Mouse (Mus musculus) small intestine, adult 2 months (tissue): ENCODE results near the gene Upk3a. TPM values are rescaled to one million over a fixed set of nuclear protein-coding genes. Genes with fewer than 3 reads are reported as not detected.
"Not testable (repeated sequence)": the region's sequence is repeated elsewhere in the genome, so short reads cannot be mapped to it uniquely, and the experiment has no call there.

Experiments used
- H3K27ac ChIP-seq: fragments of 200-500 bp; 2 replicates; pipeline ENCODE4 v1.5.1; 2012; ENCODE audit warnings: low read depth, low read length, control low read depth, inconsistent platforms; ENCODE audit not compliant: insufficient read depth
- H3K27me3 ChIP-seq: fragments of 200-500 bp; 2 replicates; pipeline ENCODE4 v1.6.1; 2012; ENCODE audit warnings: mild to moderate bottlenecking, moderate library complexity, low read length, inconsistent platforms; ENCODE audit not compliant: control insufficient read depth, insufficient read depth
- H3K36me3 ChIP-seq: fragments of 200-500 bp; 2 replicates; pipeline ENCODE4 v1.6.1; 2012; ENCODE audit warnings: mild to moderate bottlenecking, low read length, control low read depth, inconsistent platforms; ENCODE audit not compliant: control insufficient read depth, insufficient read depth
- H3K4me1 ChIP-seq: fragments of 200-500 bp; 2 replicates; pipeline ENCODE4 v1.6.1; 2012; ENCODE audit warnings: low read length, inconsistent platforms, mixed read lengths; ENCODE audit not compliant: control insufficient read depth, insufficient read depth, insufficient read length
- H3K4me3 ChIP-seq: fragments of 200-500 bp; 2 replicates; pipeline ENCODE4 v1.5.1; 2012; ENCODE audit warnings: low read depth, mild to moderate bottlenecking, control low read depth, inconsistent platforms, low read length, moderate library complexity
- CTCF ChIP-seq: fragments of 200-500 bp; IDR thresholded peaks from 2 replicates; pipeline ENCODE4 v1.5.1; 2012; ENCODE audit warnings: low read depth, mild to moderate bottlenecking, control low read depth, inconsistent platforms, low read length, moderate library complexity, mixed read lengths; ENCODE audit not compliant: insufficient replicate concordance, insufficient read length; ENCODE audit errors: extremely low read depth
- POLR2A ChIP-seq: fragments of 200-500 bp; IDR thresholded peaks from 2 replicates; pipeline ENCODE4 v1.6.1; 2012; ENCODE audit warnings: low read depth, mild to moderate bottlenecking, control low read depth, inconsistent platforms, low read length, moderate library complexity
- WGBS: fragments of 180-500 bp; shearing (Covaris S2); methylation state at CpG from one replicate; pipeline ENCODE4 v1.1.7; 2018; 5-methylcytosine and 5-hydroxymethylcytosine counted together
- polyA plus RNA-seq: library from polyadenylated mRNA; depleted of rRNA; stranded (reverse); fragments of >200 nt; gene quantifications from 2 replicates; pipeline ENCODE4 v1.2.3, GENCODE M21; 2012

Upk3a gene
- polyA plus RNA-seq, 1 experiment, result 6.3 TPM

DNA sequence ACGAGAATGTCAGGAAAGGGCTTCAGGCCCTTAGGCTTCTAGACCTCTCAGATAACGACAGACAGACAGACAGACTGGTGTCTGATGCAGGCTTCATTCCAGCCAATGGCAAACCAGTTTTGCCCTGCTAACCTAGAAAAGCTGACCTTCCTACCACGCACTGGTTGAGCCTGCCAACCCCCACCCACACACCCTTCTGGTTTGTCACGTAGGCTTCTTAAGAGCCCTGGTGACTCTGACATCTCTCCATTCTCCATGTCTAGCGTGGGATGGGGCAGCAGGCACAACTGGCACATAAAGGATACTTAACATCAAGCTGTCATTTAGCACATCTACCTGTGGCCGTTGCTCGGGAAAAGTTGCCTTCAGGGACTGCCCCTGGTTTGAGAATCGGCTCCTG, 7.3 kb upstream of the Upk3a start:
- H3K4me3 ChIP-seq, result no peak overlapping the region
- no peak for TF ChIP-seq POLR2A
- no peak for TF ChIP-seq CTCF
- peaks cover 8% of the 10 kb centered on the region; the same call in 1 of the 2 replicates for H3K4me1 ChIP-seq
- no peak overlapping the region for H3K27ac ChIP-seq
- no peaks in the 10 kb centered on the region for H3K27me3 ChIP-seq
- no peaks in the 10 kb centered on the region for H3K36me3 ChIP-seq
- 91% methylated on average over 8 of the region's 8 CpGs for WGBS

DNA sequence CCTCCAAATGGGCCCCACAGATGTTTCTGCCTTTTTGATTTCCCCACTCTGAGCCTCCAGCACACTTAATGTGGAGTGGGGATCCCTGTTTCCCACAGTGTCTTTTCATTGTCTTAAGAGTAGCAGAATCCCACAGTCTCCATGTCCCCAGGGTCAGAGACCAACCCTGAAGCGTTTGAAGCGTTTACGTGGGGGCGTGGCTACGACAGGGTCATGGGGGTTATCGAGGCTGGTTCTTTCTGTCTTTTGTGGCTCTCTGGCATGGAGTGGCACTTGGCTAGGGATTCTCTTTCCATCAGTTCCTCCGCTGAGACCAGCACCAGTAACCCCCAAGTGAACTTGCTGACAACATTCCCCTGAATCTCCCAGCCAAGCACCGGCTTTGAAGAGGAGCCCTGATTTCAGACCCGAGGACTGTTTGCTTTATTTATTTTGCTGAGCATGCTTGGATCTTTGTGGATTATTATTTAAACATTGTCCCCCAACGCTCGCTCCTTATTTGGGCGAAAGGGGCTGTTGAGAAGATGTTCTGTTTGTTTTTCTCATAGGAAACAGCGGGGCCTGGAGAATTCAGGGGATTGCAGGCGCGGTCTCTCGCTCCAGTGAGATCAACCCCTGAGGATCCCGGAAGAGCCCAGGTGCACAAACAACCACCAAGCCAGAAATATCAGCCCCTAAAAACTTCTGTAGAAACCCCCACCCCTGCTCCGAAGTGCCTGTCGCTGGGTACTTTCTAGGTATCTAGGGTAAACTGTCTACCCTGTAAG, 4.9 kb upstream of the Upk3a start:
- Histone ChIP-seq H3K27me3 (no peaks in the 10 kb centered on the region), H3K27ac (peak overlapping the region; percentile 68), H3K4me3 (peak overlapping the region; percentile 35), H3K4me1 (peaks cover 8% of the 10 kb centered on the region; the same call in 1 of the 2 replicates), H3K36me3 (no peaks in the 10 kb centered on the region)
- no peak for TF ChIP-seq POLR2A
- no peak for TF ChIP-seq CTCF
- WGBS, result 8% methylated on average over 19 of the region's 19 CpGs

DNA sequence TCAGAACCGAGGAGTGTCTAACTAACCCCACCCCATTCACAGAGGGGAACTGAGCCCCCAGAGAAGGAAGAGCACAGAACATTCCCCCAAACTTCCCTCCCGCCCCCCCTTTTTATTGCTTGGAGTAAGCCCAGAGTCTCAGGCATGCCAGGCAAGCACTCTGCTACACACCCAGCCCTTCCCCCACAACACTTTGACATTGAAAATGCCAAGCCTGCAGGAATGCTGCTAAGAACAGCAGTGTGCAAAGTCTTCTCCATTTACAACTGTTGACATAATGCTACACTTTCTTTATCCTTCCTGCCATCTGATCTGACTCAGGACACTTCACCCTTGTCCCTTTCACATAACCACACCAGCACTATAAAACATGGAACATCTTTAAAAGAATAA, 4.3 kb upstream of the Upk3a start:
- Histone ChIP-seq H3K36me3 (no peaks in the 10 kb centered on the region), H3K4me1 (peaks cover 8% of the 10 kb centered on the region; the same call in 1 of the 2 replicates), H3K4me3 (peak overlapping the region; percentile 35), H3K27me3 (no peaks in the 10 kb centered on the region), H3K27ac (peak overlapping the region; percentile 97)
- 23% methylated on average over 2 of the region's 2 CpGs for WGBS
- TF ChIP-seq POLR2A (no peak), CTCF (no peak)

DNA sequence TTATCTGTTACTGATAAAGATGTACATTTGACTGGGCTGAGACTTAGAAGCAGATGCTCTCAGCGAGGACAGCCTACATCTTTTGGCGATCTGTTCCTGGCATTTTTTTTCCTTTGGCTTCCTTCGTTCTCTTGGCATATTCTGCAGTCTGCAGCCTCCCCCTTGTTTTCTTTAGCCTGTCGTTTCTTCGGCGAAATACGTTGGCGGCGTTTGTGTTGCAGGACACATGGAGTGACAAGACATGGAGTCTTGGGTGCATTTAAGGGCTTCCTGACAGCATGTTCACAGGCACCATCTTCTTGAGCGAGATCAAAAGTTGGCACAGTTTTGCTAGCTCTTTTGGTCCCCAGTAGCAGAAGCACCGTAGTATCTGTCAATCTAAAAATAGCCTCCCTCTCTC, 1.2 kb upstream of the Upk3a start:
- H3K4me1 ChIP-seq, result peaks cover 10% of the 10 kb centered on the region; the same call in 1 of the 2 replicates
- WGBS, result 87% methylated on average over 11 of the region's 11 CpGs
- H3K4me3 ChIP-seq, result no peak overlapping the region
- H3K27me3 ChIP-seq, result no peaks in the 10 kb centered on the region
- H3K36me3 ChIP-seq, result no peaks in the 10 kb centered on the region
- TF ChIP-seq POLR2A (no peak), CTCF (no peak)
- H3K27ac ChIP-seq, result no peak overlapping the region

DNA sequence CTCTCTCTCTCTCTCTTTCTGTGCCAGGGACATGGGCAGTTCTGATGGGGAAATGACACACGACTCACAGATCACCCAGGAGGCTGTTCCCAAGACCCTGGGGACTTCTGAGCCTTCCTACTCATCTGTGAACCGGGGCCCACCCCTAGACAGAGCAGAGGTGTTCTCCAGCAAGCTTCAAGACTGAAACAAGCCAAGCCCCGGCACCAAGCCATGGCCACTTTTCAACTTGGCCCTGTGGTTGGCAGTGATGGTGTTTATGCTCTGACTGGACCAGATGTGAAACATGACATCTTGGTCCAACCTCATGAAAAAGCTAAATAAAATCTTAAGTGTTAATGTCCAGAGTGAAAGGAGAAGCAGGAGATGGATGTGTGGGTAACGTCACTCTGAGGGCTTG, 5.3 kb downstream of the Upk3a start:
- Histone ChIP-seq H3K27me3 (no peaks in the 10 kb centered on the region), H3K27ac (no peak overlapping the region), H3K4me3 (no peak overlapping the region), H3K4me1 (peaks cover 9% of the 10 kb centered on the region; the same call in 1 of the 2 replicates), H3K36me3 (no peaks in the 10 kb centered on the region)
- TF ChIP-seq POLR2A, result no peak
- TF ChIP-seq CTCF, result no peak
- WGBS, result 77% methylated on average over 4 of the region's 4 CpGs

DNA sequence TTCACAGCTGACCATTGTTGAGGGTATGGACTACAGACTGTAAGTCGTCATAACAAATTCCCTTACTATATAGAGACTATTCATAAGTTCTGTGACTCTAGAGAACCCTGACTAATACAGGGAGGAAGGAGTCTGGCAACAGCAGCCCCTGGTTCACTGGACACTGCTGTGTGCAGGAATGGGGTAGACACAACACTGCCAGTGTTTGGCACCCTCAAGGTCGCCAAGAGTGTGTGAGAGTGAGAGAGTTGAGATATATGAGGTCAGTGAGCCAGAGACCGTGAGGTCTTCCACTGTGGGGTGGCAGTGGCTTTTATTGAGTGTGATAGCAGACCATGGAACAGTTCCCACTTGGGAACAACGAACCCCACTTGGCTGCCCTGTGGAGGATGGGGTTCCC, 9.3 kb downstream of the Upk3a start:
- no peak overlapping the region for H3K27ac ChIP-seq
- H3K4me1 ChIP-seq, result peaks cover 16% of the 10 kb centered on the region; the same call in 1 of the 2 replicates
- no peaks in the 10 kb centered on the region for H3K36me3 ChIP-seq
- H3K4me3 ChIP-seq, result no peak overlapping the region
- H3K27me3 ChIP-seq, result no peaks in the 10 kb centered on the region
- WGBS, result 81% methylated on average over 4 of the region's 4 CpGs
- TF ChIP-seq CTCF (no peak), POLR2A (no peak)

DNA sequence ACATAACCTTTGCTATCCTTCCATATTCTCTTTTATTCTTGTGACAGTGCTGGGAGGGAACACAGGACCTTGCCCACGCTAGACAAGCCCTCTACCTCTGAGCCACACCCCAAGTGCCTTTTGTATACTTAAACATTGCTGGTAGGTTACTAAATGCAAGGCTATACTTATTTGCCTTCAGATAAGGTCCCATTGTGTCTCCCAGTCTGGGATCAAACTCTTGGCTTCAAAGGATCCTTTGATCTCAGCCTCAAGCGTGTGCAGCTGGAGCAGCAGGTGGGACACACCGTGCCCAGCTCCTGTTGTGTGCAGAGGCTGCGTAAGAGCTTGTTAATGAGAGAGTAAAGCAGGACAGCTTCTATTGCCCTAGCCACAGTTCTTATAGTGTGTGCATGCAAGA, 10.8 kb downstream of the Upk3a start:
- TF ChIP-seq POLR2A (no peak), CTCF (no peak)
- Histone ChIP-seq H3K4me3 (no peak overlapping the region), H3K4me1 (peaks cover 21% of the 10 kb centered on the region; the same call in 1 of the 2 replicates), H3K27ac (peak overlapping the region; percentile 69; the same call in 1 of the 2 replicates), H3K27me3 (no peaks in the 10 kb centered on the region), H3K36me3 (no peaks in the 10 kb centered on the region)
- WGBS, result 30% methylated on average over 4 of the region's 4 CpGs

DNA sequence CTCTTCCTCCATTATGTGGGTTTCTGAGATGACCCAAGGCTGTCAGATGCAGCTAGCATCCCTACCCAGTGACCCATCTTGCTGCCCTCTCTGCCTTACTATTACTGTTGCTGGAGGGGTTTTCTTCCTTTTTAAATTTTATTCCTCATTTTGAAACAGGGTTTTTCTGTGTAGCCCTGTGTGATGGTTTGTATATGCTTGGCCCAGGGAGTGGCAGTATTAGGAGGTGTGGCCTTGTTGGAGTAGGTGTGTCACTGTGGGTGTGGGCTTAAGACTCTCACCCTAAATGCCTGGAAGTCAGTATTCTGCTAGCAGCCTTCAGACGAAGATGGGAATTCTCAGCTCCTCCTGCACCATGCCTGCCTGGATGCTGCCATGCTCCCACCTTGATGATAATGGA, 11.7 kb downstream of the Upk3a start, which contains the start of gene Fam118a:
TSS of gene Fam118a (plus strand) at position 301 of the 400 bp plus-strand sequence.
- WGBS, result 29% methylated on average over 1 of the region's 1 CpGs
- peak within 1 kb of the TSS; percentile 98 for H3K27ac ChIP-seq
- peak; percentile 34; the same call in 1 of the 2 replicates for TF ChIP-seq POLR2A

DNA sequence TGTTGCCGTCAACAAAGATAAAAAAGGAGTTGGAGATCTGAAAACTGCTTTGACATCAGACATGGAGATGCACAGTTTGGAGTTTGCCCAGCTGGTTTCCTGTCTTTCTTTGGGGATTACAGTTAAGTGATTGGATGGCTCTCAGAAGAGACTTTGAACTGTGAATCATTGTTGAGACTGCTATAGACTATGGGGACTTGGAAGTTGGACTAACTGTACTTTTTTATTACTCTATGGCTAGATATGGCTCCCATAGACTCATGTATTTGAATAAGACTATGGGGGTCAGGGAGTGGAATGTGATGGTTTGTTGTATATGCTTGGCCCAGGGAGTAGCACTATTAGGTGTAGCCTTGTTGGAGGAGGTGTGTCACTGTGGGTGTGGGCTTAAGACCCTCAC, 13.7 kb downstream of the Upk3a start:
- not testable (repeated sequence) for H3K36me3 ChIP-seq, H3K27me3 ChIP-seq
- Histone ChIP-seq H3K27ac (peak overlapping the region; percentile 98), H3K4me3 (peak overlapping the region; percentile 28), H3K4me1 (peaks cover 26% of the 10 kb centered on the region; the same call in 1 of the 2 replicates)
- WGBS, result 19% methylated on average over 1 of the region's 1 CpGs

More for the DNA sequence above, 11.7 kb downstream of the Upk3a start, which contains the start of gene Fam118a:
- not testable (repeated sequence) for H3K27me3 ChIP-seq, H3K36me3 ChIP-seq
- Histone ChIP-seq H3K4me3 (peak within 1 kb of the TSS; percentile 55), H3K4me1 (peaks cover 23% of the 10 kb centered on the region; the same call in 1 of the 2 replicates)
